Mouse (Mus musculus) ES-E14 (cell line): ENCODE measurements around the gene Asah2.

ENCODE experiments used
- HCFC1 ChIP-seq: IDR thresholded peaks from 2 replicates; pipeline ENCODE4 v1.6.1; 2012; ENCODE audit warnings: low read length, inconsistent platforms, borderline replicate concordance; ENCODE audit not compliant: insufficient read depth
- MAFK ChIP-seq: IDR thresholded peaks from 2 replicates; pipeline ENCODE4 v1.6.1; 2014; ENCODE audit warnings: mild to moderate bottlenecking, low read depth, low read length, inconsistent platforms; ENCODE audit not compliant: insufficient read depth
- ZNF384 ChIP-seq: IDR thresholded peaks from 2 replicates; pipeline ENCODE4 v1.6.1; 2012; ENCODE audit warnings: low read depth, low read length, inconsistent platforms

DNA sequence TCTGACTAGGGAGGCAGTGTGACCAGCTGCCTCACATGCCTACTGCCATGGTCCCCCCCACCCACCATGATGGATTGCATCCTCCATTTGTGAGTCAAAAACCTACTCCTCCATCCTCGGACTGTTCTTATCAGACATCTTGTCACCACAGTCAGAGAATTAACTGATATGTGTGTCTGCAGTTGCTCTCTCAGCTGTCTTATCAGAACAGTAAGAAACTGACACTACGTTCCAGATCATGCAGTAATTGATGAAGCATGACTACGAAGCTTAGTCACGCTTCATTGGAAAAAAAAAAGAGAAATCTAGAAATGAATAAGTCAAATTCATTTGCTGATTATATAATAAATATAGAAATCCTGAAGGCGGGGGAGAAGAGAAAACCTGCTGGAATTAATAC is 105.4 kb downstream of the Asah2 start:
- TF ChIP-seq ZNF384 (no peak), MAFK (no peak), HCFC1 (no peak)
